Mouse (Mus musculus) gastrocnemius, adult 8-10 months (tissue): ENCODE measurements around the gene Pwwp2b. TPM values are rescaled to one million over a fixed set of nuclear protein-coding genes. Genes with fewer than 3 reads are reported as not detected.
A peak's percentile ranks its signal among the peaks of the same experiment; 100 is the strongest.

Experiments used
- DNase-seq, 2 experiments: peaks; one replicate each; pipeline ENCODE4 v3.0.0; 2022; ENCODE audit warnings: low spot score in 2 of 2
- total RNA-seq, 4 experiments: library from RNA; stranded (reverse); gene quantifications; 2 replicates each; pipeline ENCODE4 v1.2.4; 2022

The Pwwp2b gene
- total RNA-seq, 4 experiments from 2014 or later: 3.6 to 5.5 (median 3.6) TPM

DNA sequence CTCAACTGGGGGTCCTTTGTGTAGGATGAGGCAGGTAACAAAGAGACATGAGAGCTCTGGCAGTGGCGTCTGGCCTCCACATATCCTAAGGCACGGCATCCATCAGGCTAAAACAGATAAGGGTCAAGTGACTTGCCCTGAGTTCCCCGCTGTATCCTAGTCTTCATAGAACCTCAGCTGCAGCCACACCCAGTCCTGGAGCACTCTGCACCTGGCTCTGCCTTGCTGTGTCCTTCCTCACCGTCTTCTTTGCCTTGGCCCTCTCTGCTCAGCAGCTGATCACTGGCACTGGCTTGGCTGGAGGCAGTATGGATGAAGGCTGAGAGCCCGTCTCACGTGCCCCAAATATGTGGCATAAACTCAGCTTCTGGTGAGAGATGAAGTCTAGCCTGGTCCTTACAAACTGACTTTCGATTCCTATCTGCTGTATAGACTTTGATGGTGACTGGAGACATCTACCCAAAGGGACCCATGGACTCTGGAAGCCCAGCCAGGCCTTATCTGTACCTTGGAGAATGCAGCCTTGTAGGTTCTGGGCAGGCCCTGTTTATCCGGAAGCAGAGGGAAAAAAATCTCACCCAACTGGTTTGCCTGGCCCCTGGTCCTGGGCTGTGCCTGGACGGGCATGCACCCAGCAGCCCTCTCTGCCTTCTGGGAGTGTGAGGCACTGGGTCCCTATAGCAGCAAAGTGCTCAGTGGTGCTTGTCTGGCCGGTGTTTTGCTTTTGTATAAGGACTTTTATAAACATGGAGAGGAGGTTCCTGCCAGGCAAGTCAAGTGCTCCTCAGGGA is 9.7 kb downstream of the Pwwp2b start:
- no peak for DNase-seq

DNA sequence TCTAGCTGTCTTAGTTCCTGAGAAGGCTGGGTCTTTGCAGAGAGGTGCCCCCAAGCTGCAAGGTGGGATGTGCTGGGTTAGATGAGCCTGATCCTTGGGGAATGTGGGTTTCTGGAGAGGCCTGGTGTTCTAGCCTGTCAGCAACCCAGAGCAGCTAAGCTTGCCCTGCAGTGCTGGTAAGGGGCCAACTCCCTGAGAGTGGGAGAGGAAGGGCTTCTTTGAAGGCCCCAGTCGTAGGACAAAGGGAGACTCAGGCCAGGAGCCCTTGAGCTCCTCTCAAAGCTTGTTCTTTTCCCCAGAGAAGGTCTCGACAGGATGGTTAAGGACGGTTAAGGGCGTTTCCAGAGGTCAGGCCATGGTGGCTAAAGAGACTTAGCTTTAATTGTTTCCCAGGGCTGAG is 16.1 kb downstream of the Pwwp2b start:
- DNase-seq: no peak

- no peak for DNase-seq
Measured at GRCm38 (mm10) chr7:139265634-139266033, 17.4 kb downstream of the Pwwp2b start.

GRCm38 (mm10) chr7:139266431-139266830 is 18.1 kb downstream of the Pwwp2b start:
- no peak for DNase-seq

DNA sequence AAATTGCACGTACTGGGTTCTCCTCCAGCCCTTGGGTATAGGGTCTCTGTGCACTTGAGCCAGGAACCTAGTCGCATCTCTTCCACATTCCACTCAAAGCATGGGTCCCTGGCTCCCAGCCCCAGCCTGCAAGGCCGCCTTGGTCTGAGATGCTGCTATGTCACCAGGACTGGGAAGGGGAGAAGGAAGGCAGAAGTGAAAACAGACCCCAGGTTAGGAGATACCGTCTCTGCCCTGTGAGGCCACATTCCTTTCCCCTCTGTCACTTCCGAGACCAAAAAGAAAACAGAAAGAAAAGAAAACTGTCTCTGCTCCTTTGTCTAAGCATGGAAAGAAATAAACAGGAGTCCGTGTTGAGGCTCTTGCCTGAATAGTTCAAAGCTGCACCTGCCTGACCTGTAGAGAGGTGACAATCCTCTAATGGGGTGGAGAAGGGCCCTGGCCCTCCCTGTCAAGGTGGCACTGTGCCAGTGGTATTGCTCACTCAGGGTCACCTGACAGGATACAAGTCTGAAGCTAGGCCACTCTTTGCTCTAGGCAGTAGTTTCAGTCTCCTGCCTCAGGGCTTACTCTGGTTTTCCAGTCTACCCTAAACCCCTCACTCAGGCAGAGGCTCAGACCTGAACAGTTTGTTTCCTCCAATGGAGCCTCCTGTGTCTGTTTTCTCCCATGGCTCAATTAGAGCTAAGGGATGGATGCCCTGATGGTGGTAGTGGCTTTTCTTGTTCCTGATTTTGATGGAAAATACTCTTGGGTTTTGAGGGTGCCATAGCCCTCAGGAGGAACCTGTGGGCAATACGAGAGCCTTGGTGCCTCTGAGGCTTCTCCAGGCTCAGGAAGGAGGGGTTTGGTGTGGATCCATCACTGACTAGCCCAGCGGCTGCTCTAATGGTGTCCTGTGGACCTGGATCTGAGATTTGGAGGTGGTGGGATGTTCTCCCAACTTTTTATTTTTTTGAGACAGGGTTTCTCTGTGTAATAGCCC is 18.9 kb downstream of the Pwwp2b start:
- DNase-seq: no peak

GRCm38 (mm10) chr7:139270738-139271137 is 22.5 kb downstream of the Pwwp2b start:
- no peak for DNase-seq

- no peak for DNase-seq
Measured at GRCm38 (mm10) chr7:139271871-139272270, 23.6 kb downstream of the Pwwp2b start.

DNA sequence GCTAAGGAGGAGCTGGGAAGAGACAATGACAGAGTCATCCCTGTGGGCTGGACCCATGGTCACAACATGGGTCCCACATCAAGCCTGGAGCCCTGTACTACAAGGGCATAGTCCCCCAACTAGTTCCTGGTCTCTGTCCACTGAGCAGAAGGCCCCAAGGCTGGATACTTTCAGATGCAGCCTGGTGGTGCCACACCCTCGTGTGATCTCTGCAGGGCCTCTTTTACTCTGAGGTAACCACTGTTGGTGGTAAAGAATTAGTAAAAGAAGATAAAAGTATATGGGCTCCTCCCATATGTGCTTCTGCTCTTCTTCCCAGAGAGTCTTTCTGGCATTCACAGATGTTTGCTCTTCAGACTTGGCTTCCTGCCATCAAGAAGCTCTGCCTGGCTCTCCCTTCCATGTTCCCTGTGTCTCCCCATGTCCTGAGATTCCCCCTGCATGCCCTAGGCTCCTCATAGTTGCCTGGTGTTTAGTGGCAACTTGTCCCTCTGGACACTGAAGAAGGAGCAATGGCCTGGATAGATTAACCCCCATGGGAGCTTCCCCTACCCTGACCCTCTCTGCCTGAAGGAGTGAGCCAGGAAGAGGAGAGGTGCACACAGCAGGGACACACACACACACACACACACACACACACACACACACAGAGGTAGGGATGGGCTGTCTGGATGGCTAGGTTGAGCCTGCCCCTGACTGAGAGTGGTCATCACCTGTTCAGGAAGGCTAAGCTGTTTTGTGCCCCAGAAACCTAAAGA is 24.5 kb downstream of the Pwwp2b start:
- no peak for DNase-seq

DNA sequence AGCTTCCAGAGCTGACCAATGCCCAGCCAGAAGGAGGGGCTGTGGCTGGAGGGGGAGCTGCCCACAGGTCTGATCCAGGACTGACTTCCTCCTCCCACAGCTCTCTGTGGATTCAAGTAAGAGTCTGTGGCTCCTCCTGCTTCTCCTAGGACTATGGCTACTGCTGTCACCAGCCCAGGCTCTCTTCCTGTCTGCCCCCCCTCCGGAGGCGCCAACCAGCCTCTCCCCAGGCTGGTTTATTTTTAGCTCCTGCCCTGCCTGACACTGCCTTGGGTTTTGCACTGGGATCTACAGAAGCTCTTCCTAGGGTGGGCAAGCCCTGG is 25.1 kb downstream of the Pwwp2b start:
- DNase-seq: peak; percentile 40 to 42

- no peak for DNase-seq
Measured at GRCm38 (mm10) chr7:139275586-139275985, 27.3 kb downstream of the Pwwp2b start.

DNA sequence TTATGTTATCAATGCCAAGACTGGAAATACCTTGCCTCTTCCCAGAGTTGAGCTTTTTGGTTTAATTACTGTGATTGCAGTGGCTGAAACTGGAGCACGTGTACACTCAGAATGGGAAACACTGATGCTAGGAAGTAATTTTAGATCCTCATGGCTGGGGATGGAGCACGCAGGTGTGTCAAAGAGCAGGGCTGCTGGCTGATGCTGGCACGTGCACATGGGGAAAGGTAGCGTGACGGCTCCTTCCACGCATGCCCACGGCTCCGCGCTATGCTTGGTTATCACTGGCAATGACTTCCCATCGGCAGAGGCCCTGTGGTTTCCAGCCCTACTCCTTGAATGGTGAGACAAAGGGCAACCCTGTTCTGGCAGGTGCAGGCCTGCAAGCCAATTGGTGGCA is 27.9 kb downstream of the Pwwp2b start:
- DNase-seq: no peak

- DNase-seq: no peak
Measured at GRCm38 (mm10) chr7:139277536-139277935, 29.3 kb downstream of the Pwwp2b start.

- no peak for DNase-seq
Measured at GRCm38 (mm10) chr7:139279571-139279970, 31.3 kb downstream of the Pwwp2b start.

- no peak for DNase-seq
Measured at GRCm38 (mm10) chr7:139280044-139280443, 31.8 kb downstream of the Pwwp2b start.

DNA sequence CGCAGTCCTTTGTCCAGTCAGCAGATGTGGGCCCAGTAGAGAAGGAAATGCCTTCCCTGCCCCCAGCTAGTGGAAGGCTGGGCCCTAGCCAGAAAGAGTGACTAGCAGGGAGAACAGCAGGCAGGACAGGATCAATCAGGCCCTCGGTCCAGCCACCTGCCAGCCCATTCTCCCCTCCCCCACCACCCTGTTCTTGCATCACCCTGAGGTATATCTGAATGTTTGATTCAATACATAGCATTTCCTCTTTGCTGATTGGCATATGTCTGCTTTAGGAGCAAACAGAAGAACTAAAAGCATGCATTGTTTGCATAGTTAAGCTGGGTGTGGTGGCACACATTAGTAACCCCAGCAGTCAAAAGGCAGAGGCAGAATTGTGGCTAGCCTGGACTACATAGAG is 32.9 kb downstream of the Pwwp2b start:
- DNase-seq: no peak

DNA sequence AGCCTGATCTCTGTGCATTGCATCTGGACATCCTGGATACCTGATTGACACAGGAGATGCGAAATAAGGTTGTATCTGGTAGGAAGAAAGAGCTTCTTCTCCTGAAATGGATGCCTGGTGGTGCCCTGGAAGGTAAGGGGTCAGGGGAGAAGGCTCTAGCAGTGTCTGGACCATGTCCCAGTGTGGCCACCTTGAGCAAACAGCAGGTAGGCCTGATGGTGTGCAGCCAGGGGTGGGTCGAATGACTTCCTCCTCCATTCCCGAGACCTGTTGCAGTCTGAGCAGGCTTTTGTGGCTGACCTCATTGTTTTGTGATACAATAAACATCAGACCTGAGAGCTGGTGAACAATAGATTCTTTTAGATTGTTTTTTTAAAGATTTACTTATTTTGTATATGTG is 33.8 kb downstream of the Pwwp2b start:
- no peak for DNase-seq

GRCm38 (mm10) chr7:139285295-139285943 is 37.1 kb downstream of the Pwwp2b start:
- DNase-seq: no peak

DNA sequence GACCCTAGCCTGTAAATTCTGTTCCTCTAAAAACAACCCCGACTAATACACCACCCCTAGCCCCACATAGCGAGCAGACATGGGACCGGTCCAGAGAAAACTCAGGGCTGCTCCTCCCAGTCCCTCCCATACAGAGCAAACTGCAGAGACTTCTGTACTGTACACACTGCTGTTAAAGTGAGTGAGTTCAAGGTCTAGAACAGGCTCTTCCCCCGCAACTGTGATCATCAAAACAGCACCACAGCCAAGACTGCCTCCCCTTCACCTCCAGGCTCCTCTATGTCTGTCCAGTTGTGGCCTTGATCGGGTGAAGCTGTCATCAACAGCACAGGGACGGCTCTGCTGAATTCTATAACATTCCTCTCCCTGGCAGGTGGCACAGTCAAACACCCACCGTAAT is 40.3 kb downstream of the Pwwp2b start:
- DNase-seq: no peak

DNA sequence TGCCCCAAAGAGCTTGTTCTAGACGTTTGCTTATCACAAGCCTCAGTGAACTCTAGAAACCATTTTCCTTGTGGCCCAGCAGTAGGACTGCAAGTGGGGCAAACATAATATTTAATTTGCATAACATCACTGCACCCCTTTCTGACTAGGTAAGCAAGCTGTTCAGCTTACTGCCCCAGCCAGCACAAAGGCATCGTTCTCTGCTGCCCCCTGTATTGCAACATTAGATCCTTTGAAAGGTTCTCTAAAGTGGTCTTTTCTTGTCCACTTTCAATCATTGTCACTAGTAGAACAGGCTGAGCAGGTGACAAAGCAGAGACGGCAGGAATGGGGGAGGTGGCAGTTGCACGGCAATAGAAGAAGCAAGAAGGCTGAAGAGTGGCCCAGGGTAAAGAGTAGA is 45.1 kb downstream of the Pwwp2b start:
- no peak for DNase-seq

DNA sequence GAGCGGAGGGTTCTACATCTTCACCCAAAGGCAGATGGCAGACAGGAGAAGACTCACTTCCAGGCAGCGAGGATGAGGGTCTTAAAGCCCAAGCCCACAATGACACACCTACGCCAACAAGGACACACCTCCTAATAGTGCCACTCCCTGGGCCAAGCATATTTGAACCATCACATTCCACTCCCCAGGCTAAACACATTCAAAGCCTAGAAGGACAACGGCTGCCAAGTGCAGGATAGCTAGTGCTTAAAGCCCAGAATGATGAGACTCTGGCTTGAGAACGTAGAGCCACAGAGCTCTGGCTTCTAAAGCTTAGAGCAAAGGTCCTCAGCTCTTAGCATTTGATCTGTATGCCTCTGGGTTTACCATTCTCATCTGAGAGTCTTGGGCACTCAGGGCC is 45.8 kb downstream of the Pwwp2b start:
- no peak for DNase-seq

- no peak for DNase-seq
Measured at GRCm38 (mm10) chr7:139295653-139296052, 47.4 kb downstream of the Pwwp2b start.
